Mouse (Mus musculus): Measurements from ENCODE around the gene Scn4a. TPM values are rescaled to one million over a fixed set of nuclear protein-coding genes. Genes with fewer than 3 reads are reported as not detected.

The Scn4a gene
- polyA plus RNA-seq, 1 experiment from 2014 or later = not detected

DNA sequence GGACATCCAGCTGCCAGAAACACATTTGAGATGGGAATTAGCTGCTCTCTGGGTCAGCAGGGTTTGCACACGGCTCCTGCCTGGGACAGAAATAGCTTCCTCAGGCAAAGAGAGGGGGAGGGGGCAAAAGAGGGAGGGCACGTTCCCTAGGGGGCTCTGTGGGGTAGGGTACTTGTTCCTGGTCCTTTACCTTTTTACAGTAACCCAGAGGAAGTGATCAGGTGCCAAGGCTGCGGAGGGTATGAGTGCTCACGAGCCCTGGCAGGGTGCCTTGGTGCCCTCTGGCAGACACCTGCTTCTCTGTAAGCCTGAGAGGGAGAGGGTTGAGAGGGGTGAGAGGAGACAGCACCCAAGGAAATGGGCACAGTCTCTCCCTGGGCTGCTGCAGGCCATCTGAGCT, 20.6 kb downstream of the Scn4a start:
- Histone ChIP-seq H3K36me3 (ENCODE audit: control insufficient read depth, insufficient read depth, low read length) (no peaks in the 10 kb centered on the region), H3K27me3 (ENCODE audit: control insufficient read depth, insufficient read depth, low read length) (no peaks in the 10 kb centered on the region), H3K4me1 (replicated peaks; ENCODE audit: control insufficient read depth, insufficient read depth, low read length) (no peaks in the 10 kb centered on the region), H3K4me3 (ENCODE audit: low read depth, low read length) (no peak overlapping the region), H3K27ac (ENCODE audit: low read depth, low read length) (no peak overlapping the region), H3K9ac (ENCODE audit: low read length) (no peak overlapping the region), H3K4me2 (ENCODE audit: low read depth, low read length, severe bottlenecking) (no peak overlapping the region), H3K9me3 (ENCODE audit: control insufficient read depth, low read length) (no peaks in the 10 kb centered on the region)
- DNase-seq (ENCODE audit: low spot score) (no peak), ATAC-seq (replicated peaks; ENCODE audit: low FRiP score) (no peak)
- whole genome bisulfite sequencing = 63% methylated on average over 4 of the region's 4 CpGs

DNA sequence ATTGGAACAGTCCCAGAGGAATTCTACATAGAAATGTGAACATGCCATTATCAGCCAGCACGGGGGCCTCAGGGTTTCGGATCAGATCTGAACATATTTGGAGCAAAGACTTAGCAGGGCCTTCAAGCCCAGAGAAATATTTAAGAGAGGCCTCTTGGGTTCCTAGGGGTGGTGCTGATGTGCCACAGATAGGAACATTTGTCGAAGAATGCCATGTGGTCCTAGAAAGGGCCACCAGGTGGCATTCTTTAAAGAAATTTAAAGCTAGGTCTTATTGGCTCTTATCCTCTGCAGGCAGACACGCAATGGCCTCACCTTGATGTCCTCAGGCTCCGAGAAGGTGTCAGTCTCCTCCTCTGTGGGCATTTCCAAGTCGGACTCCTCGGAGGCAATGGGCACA, 23.4 kb downstream of the Scn4a start:
- Histone ChIP-seq H3K36me3 (ENCODE audit: control insufficient read depth, insufficient read depth, low read length) (no peaks in the 10 kb centered on the region), H3K9ac (ENCODE audit: low read length) (no peak overlapping the region), H3K27ac (ENCODE audit: low read depth, low read length) (no peak overlapping the region), H3K4me2 (ENCODE audit: low read depth, low read length, severe bottlenecking) (no peak overlapping the region), H3K9me3 (ENCODE audit: control insufficient read depth, low read length) (no peaks in the 10 kb centered on the region), H3K4me3 (ENCODE audit: low read depth, low read length) (no peak overlapping the region), H3K27me3 (ENCODE audit: control insufficient read depth, insufficient read depth, low read length) (no peaks in the 10 kb centered on the region), H3K4me1 (replicated peaks; ENCODE audit: control insufficient read depth, insufficient read depth, low read length) (no peaks in the 10 kb centered on the region)
- 74% methylated on average over 7 of the region's 7 CpGs for WGBS
- ATAC-seq (replicated peaks; ENCODE audit: low FRiP score) = no peak
- no peak for DNase-seq (ENCODE audit: low spot score)

DNA sequence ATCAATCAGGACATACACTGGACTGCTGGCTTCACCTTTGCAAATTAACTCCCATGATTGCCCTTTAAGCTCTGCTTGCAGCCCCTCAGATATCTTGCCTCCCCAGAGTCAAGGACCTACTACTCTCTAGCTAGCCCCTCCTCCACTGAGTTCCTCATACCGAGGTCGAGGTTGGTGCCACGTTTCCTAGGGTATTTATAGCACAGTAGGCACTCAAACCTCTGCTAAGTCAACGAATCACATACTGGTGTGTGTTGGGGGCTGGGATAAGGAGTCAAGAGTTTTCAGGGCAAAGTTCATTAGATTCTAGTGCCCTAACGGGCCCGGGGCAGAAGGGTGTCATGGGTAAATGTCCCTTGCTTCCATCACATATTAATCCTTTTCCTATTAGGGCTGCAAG, 24.0 kb downstream of the Scn4a start:
- no peak overlapping the region for H3K4me2 ChIP-seq (ENCODE audit: low read depth, low read length, severe bottlenecking)
- ATAC-seq (replicated peaks; ENCODE audit: low FRiP score) (no peak), DNase-seq (ENCODE audit: low spot score) (no peak)
- no peaks in the 10 kb centered on the region for H3K9me3 ChIP-seq (ENCODE audit: control insufficient read depth, low read length)
- no peak overlapping the region for H3K27ac ChIP-seq (ENCODE audit: low read depth, low read length)
- WGBS = 84% methylated on average over 6 of the region's 6 CpGs
- no peak overlapping the region for H3K9ac ChIP-seq (ENCODE audit: low read length)
- H3K27me3 ChIP-seq (ENCODE audit: control insufficient read depth, insufficient read depth, low read length) = no peaks in the 10 kb centered on the region
- H3K4me1 ChIP-seq (replicated peaks; ENCODE audit: control insufficient read depth, insufficient read depth, low read length) = no peaks in the 10 kb centered on the region
- no peaks in the 10 kb centered on the region for H3K36me3 ChIP-seq (ENCODE audit: control insufficient read depth, insufficient read depth, low read length)
- no peak overlapping the region for H3K4me3 ChIP-seq (ENCODE audit: low read depth, low read length)

DNA sequence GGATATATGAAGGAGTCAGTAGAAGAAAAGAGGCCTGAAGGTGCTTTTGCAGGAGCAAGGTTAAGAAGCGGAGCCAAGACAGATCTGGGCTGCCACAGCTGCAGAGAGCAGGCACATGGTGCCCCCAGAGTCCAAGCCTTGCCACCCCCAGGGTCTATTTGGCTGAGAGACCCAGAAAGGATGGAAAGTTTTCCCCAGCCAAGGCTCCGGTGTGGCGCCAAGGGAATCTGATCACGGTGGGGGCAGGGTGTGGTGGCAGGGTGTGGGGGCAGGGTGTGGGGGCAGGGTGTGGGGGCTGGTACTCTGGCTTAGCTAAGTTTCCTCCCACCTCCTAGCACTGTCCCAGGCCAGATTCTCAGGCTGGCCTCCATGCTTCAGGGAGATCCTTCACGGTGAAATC, 24.6 kb downstream of the Scn4a start:
- WGBS = 77% methylated on average over 5 of the region's 5 CpGs
- DNase-seq (ENCODE audit: low spot score) (no peak), ATAC-seq (replicated peaks; ENCODE audit: low FRiP score) (no peak)
- Histone ChIP-seq H3K4me2 (ENCODE audit: low read depth, low read length, severe bottlenecking) (no peak overlapping the region), H3K36me3 (ENCODE audit: control insufficient read depth, insufficient read depth, low read length) (no peaks in the 10 kb centered on the region), H3K9ac (ENCODE audit: low read length) (no peak overlapping the region), H3K27me3 (ENCODE audit: control insufficient read depth, insufficient read depth, low read length) (no peaks in the 10 kb centered on the region), H3K9me3 (ENCODE audit: control insufficient read depth, low read length) (no peaks in the 10 kb centered on the region), H3K4me1 (replicated peaks; ENCODE audit: control insufficient read depth, insufficient read depth, low read length) (no peaks in the 10 kb centered on the region), H3K27ac (ENCODE audit: low read depth, low read length) (no peak overlapping the region), H3K4me3 (ENCODE audit: low read depth, low read length) (no peak overlapping the region)

DNA sequence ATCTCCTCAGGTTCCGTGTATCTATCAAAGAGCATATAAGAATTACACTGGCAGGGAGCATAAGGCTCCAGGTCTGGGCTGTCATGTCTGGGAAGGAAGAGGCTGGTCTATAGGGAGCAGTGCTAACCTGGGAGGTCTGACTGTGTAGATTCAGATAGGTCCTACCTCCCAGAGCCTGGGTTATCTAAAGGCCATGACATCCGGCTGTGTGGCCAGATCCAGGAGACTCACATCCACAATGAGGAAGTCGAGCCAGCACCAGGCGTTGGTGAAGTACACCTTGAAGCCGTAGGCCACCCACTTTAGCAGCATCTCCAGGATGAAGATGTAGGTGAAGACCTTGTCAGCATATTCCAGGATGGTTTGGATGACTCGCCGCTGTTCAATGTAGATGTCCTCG, 26.6 kb downstream of the Scn4a start:
- Histone ChIP-seq H3K4me2 (ENCODE audit: low read depth, low read length, severe bottlenecking) (no peak overlapping the region), H3K27me3 (ENCODE audit: control insufficient read depth, insufficient read depth, low read length) (no peaks in the 10 kb centered on the region), H3K4me1 (replicated peaks; ENCODE audit: control insufficient read depth, insufficient read depth, low read length) (no peaks in the 10 kb centered on the region), H3K9me3 (ENCODE audit: control insufficient read depth, low read length) (no peaks in the 10 kb centered on the region), H3K4me3 (ENCODE audit: low read depth, low read length) (no peak overlapping the region), H3K27ac (ENCODE audit: low read depth, low read length) (no peak overlapping the region), H3K36me3 (ENCODE audit: control insufficient read depth, insufficient read depth, low read length) (no peaks in the 10 kb centered on the region), H3K9ac (ENCODE audit: low read length) (no peak overlapping the region)
- WGBS = 88% methylated on average over 8 of the region's 8 CpGs
- no peak for DNase-seq (ENCODE audit: low spot score)
- no peak for ATAC-seq (replicated peaks; ENCODE audit: low FRiP score)

DNA sequence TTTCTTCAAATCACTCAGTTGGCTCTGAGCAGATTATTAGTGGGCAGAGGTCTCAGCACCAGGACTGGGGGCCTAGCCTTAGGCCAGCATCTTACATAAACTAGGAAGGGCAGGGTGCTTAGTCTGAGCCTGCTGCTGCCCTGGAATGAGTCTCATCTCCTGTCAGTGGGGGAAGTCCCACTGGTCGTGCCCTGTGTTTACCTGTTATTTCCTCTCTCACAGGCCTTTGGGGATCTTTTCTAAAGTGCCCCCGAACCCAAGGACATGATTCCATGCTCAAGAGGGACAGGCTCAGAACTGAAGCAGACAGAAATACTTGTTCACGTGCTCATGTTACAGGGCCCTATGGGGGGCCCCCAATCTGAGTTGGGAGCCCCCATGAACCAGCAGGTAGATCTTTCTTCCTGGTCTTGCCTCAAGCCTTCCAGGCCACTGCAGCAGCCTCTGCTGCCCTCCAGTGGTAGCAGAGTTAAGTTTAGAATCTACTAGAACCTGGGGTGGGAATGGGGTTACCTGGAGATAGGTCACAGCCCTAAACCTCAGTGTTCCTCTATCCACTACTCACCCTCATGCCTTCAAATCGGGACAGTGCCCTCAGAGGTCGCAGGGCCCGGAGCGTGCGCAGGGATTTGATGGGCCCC, 27.4 kb downstream of the Scn4a start:
- Histone ChIP-seq H3K36me3 (ENCODE audit: control insufficient read depth, insufficient read depth, low read length) (no peaks in the 10 kb centered on the region), H3K4me3 (ENCODE audit: low read depth, low read length) (no peak overlapping the region), H3K27ac (ENCODE audit: low read depth, low read length) (no peak overlapping the region), H3K9ac (ENCODE audit: low read length) (no peak overlapping the region), H3K9me3 (ENCODE audit: control insufficient read depth, low read length) (no peaks in the 10 kb centered on the region), H3K27me3 (ENCODE audit: control insufficient read depth, insufficient read depth, low read length) (no peaks in the 10 kb centered on the region), H3K4me2 (ENCODE audit: low read depth, low read length, severe bottlenecking) (no peak overlapping the region), H3K4me1 (replicated peaks; ENCODE audit: control insufficient read depth, insufficient read depth, low read length) (no peaks in the 10 kb centered on the region)
- ATAC-seq (replicated peaks; ENCODE audit: low FRiP score) (no peak), DNase-seq (ENCODE audit: low spot score) (no peak)
- WGBS = 71% methylated on average over 8 of the region's 8 CpGs

DNA sequence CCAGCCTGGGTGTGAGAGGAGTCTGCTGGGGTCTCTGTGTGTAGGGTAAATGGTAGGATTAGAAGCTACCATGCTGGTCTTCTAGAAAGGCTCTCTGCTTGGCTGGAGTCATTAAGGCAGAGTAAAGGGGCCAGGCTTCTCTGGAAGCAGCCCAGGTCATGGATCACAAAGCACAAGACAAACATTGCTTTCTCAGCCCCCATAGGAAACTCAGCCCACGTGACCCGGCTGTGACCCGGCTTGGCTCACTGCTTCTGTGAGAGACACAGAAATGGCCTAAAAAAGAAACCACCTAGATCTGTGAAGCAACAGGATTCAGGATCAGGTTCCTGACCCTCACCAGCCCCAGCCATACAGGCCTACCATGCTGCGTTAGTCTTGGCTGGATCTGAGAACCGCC, 28.2 kb downstream of the Scn4a start:
- H3K27me3 ChIP-seq (ENCODE audit: control insufficient read depth, insufficient read depth, low read length) = no peaks in the 10 kb centered on the region
- no peak overlapping the region for H3K4me2 ChIP-seq (ENCODE audit: low read depth, low read length, severe bottlenecking)
- no peak overlapping the region for H3K9ac ChIP-seq (ENCODE audit: low read length)
- 63% methylated on average over 5 of the region's 5 CpGs for WGBS
- H3K36me3 ChIP-seq (ENCODE audit: control insufficient read depth, insufficient read depth, low read length) = no peaks in the 10 kb centered on the region
- no peaks in the 10 kb centered on the region for H3K9me3 ChIP-seq (ENCODE audit: control insufficient read depth, low read length)
- DNase-seq (ENCODE audit: low spot score) = no peak
- H3K4me1 ChIP-seq (replicated peaks; ENCODE audit: control insufficient read depth, insufficient read depth, low read length) = no peaks in the 10 kb centered on the region
- no peak overlapping the region for H3K4me3 ChIP-seq (ENCODE audit: low read depth, low read length)
- no peak for ATAC-seq (replicated peaks; ENCODE audit: low FRiP score)
- no peak overlapping the region for H3K27ac ChIP-seq (ENCODE audit: low read depth, low read length)

DNA sequence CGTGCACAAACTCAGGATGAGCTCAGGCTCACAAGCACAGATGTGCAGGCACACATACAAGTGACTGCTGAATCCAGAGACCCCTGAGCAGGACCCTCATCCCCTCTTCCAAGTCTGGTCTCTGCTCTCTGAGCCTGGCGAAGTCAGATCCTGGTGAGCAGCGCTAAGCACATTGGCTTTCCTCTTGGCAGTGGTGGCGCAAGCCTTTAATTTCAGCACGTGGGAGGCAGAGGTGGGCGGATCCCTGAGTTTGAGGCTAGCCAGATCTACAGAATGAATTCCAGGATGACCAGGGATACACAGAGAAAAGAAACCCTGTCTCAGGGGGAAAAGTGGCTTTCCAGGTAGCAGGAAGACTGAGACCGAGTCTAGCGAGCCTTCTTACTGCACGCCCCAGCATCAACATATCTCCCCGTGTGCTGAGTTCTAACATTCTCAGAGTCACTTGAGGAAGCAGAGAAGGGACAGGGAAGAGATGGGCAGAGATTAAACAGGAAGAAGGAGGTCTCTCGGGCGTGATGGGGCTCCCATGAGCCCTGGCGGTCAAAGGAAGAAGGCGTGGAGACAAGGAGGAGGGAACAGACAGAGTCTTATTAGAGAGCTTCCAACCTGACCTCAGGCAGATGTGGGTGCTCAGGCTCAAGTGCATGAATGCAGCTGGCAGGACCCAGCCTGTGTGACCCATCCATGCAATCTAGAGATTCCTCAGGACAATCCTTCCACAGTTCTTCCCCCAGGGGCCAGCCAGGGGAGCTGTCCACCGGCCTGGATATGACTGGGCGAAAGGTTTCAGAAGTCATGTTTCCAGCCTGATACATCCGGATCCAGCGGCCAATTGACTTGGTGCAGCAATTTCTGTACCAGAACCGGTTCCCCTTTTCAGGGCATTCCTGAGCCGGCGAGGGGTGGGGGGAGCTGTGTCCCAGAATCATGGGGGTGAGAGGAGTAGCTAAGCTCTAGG, 34.4 kb downstream of the Scn4a start:
- H3K9me3 ChIP-seq (ENCODE audit: control insufficient read depth, low read length) = no peaks in the 10 kb centered on the region
- no peaks in the 10 kb centered on the region; the same call in 1 of the 2 replicates for H3K4me1 ChIP-seq (replicated peaks; ENCODE audit: control insufficient read depth, insufficient read depth, low read length)
- H3K4me3 ChIP-seq (ENCODE audit: low read depth, low read length) = no peak overlapping the region
- no peak overlapping the region for H3K9ac ChIP-seq (ENCODE audit: low read length)
- H3K27ac ChIP-seq (ENCODE audit: low read depth, low read length) = no peak overlapping the region
- no peak overlapping the region for H3K4me2 ChIP-seq (ENCODE audit: low read depth, low read length, severe bottlenecking)
- DNase-seq (ENCODE audit: low spot score) (no peak), ATAC-seq (replicated peaks; ENCODE audit: low FRiP score) (no peak)
- 78% methylated on average over 21 of the region's 21 CpGs for WGBS
- no peaks in the 10 kb centered on the region for H3K36me3 ChIP-seq (ENCODE audit: control insufficient read depth, insufficient read depth, low read length)
- no peaks in the 10 kb centered on the region for H3K27me3 ChIP-seq (ENCODE audit: control insufficient read depth, insufficient read depth, low read length)
